Mouse (Mus musculus): ENCODE measurements around the gene Efemp2.

- TF ChIP-seq CTCF (IDR thresholded peaks at IDR 0.05; ENCODE audit: borderline replicate concordance, insufficient read depth, low read length) = no peak
- TF ChIP-seq POLR2A (IDR thresholded peaks at IDR 0.05; ENCODE audit: low read depth, low read length) = no peak
These were observed 29.9 kb downstream of the Efemp2 start, which contains the start of gene 1700020D05Rik for GRCm38 (mm10) chr19:5503687-5504086.

Data from embryonic fibroblast, embryonic 13.5 days (primary cell).